Mouse (Mus musculus) megakaryocyte-erythroid progenitor cell, adult 5 weeks (primary cell): ENCODE results near the gene Ly6c1. TPM values are rescaled to one million over a fixed set of nuclear protein-coding genes. Genes with fewer than 3 reads are reported as not detected.

Experiments used
- polyA plus RNA-seq: library from polyadenylated mRNA; stranded (reverse); fragments of >175 nt; gene quantifications from 2 replicates; pipeline ENCODE4 v1.2.3, GENCODE M21; 2012

The Ly6c1 gene
- polyA plus RNA-seq = not detected in 2 replicates

DNA sequence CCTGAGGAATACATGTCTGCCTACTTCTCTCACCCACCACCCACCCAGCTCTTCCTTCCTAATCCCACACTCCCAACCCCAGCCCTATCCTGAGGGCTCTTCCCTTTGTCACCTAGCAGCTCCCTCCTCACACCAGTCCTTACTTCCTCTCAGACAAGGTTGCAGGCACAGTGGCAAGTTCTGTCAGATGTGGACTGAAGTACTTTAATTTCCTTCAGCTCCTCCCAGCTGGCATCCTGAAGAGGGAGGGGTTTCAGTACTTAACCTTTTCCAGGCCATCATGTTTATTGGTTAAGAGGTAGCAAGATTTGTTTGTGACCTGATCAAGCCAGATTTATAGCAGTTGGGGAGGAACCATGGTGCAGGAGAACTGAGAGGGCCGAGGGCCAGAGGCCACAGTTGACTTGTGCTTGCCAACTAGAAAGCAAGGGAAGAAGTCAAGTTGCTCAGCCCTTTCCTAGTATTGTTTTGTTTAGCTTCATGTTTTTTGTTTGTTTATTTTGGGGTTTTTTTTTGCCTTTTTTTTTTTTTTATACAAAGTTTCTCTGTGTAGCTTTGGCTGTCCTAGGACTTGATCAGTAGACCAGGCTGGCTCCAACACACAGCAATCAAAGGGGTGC lies at the start of gene Ly6c1:
Gene Ly6c1 (minus strand): TSS at position 189 of the 620 bp plus-strand sequence.

Other genes starting within 250 kb of the Ly6c1 start
- 0.11 TPM in 1 of 2 replicates, not detected in the other for gene Gml2, start 229.8 kb downstream of the Ly6c1 start, polyA plus RNA-seq
- not detected in 2 replicates for gene 2010109I03Rik, start 151.8 kb downstream of the Ly6c1 start, polyA plus RNA-seq
- gene Ly6i, start 65.4 kb downstream of the Ly6c1 start, polyA plus RNA-seq = 0.54 and 1.4 TPM in 2 replicates
- 0.06 and 1.1 TPM in 2 replicates for gene Ly6a, start 50.8 kb downstream of the Ly6c1 start, polyA plus RNA-seq
- gene Ly6c2, start 63.1 kb upstream of the Ly6c1 start, polyA plus RNA-seq = 129 and 344 TPM in 2 replicates
- 0.12 and 2.7 TPM in 2 replicates for gene Ly6g, start 106.4 kb upstream of the Ly6c1 start, polyA plus RNA-seq
- not detected in 2 replicates for gene BC025446, start 167.5 kb upstream of the Ly6c1 start, polyA plus RNA-seq
- gene Ly6f, start 219.6 kb upstream of the Ly6c1 start, polyA plus RNA-seq = not detected in 2 replicates